27 mouse cellular contexts compared by ENCODE assay signal in the genomic region with DNA sequence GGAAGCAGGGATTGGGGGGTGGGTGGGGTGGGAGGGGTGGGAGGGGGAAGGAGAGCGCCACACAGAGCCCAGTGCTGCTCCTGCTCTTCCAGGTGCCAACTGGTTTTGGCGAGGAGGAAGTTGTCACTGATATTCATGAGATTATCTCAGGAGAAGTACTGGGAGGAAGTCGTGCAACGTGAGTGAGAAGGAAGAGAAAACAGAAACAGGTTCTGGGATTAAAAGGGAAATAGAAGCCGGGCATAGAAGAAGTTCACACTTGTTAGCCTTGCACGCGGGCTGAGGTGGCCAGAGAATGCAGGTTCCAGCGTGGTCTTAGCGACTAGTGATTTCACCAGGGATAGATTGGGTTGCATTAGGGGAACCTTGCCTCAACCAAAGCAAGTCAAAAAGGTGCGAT. TPM values are rescaled to one million over a fixed set of nuclear protein-coding genes. Genes with fewer than 3 reads are reported as not detected.
DNase-seq lines count a peak whose midpoint lies in the region; ATAC-seq lines count a peak whose summit lies in the region.
"Had no signal": no experiment of that assay in that cellular context is flagged by ENCODE, and none has a peak within 500 bp of the region (broad histone marks: within the 10 kb centered on the region; RNA-seq: fewer than 3 reads in every experiment).

No protein-coding gene starts in this region.

- H3K36me3 ChIP-seq in forebrain, embryonic 15.5 days, result no peaks in the 10 kb centered on the region
- H3K36me3 ChIP-seq in forebrain, embryonic 12.5 days (replicated peaks), result no peaks in the 10 kb centered on the region
- H3K36me3 ChIP-seq in neural tube, embryonic 14.5 days (ENCODE audit: control insufficient read depth, insufficient read depth, low read length), result no peaks in the 10 kb centered on the region
- H3K36me3 ChIP-seq: embryonic facial prominence, embryonic 15.5 days; G1E; heart, embryonic 12.5 days; heart, embryonic 15.5 days; hindbrain, embryonic 10.5 days; hindbrain, embryonic 13.5 days; intestine, embryonic 15.5 days had no signal

- no peak overlapping the region for H3K27ac ChIP-seq in forebrain, embryonic 15.5 days (replicated peaks)
- H3K27ac ChIP-seq in forebrain, embryonic 12.5 days, result no peak overlapping the region
- no peak overlapping the region for H3K27ac ChIP-seq in neural tube, embryonic 14.5 days (ENCODE audit: low read depth, low read length)
- H3K27ac ChIP-seq: embryonic facial prominence, embryonic 15.5 days; heart, embryonic 15.5 days; hindbrain, embryonic 10.5 days; hindbrain, embryonic 13.5 days; intestine, embryonic 15.5 days had no signal

- ATAC-seq in forebrain, embryonic 15.5 days (replicated peaks), result 0 out of 2 replicates have a peak, but pooled peaks have one; percentile 17
- no peak for ATAC-seq in forebrain, embryonic 12.5 days (ENCODE audit: low FRiP score)
- ATAC-seq in neural tube, embryonic 14.5 days (ENCODE audit: low read depth), result peak; percentile 55; the same call in 1 of the 2 replicates
- ATAC-seq in megakaryocyte progenitor cell, adult 5-6 weeks (replicated peaks; ENCODE audit: poor library complexity), result peak; percentile 88
- ATAC-seq: intestine, embryonic 15.5 days; Patski had no signal

- H3K4me2 ChIP-seq in forebrain, embryonic 15.5 days (replicated peaks), result no peak overlapping the region
- H3K4me2 ChIP-seq in forebrain, embryonic 12.5 days, result no peak overlapping the region
- no peak overlapping the region for H3K4me2 ChIP-seq in neural tube, embryonic 14.5 days (ENCODE audit: low read depth, low read length)
- H3K4me2 ChIP-seq: embryonic facial prominence, embryonic 15.5 days; heart, embryonic 12.5 days; heart, embryonic 15.5 days; hindbrain, embryonic 13.5 days; intestine, embryonic 15.5 days had no signal

- no peak for DNase-seq in neural tube, embryonic 10.5 days (ENCODE audit: extremely low spot score, low spot score)
- DNase-seq in retina, embryonic 14.5 days (ENCODE audit: low spot score), result no peak
- DNase-seq: adrenal gland, adult 2 months; adrenal gland, postnatal 14 days; B cell, adult 2 months; cerebellum, adult 11 months; cerebellum, adult 2 months; cerebellum, adult 9-11 months; cerebellum, postnatal 25 days; gastrocnemius, postnatal 10 days; gastrocnemius, postnatal 36 days; heart, adult 11 months; heart, postnatal 10 days; heart, postnatal 36 days had no signal

- H3K9ac ChIP-seq in forebrain, embryonic 15.5 days (replicated peaks), result no peak overlapping the region
- no peak overlapping the region for H3K9ac ChIP-seq in forebrain, embryonic 12.5 days
- H3K9ac ChIP-seq in neural tube, embryonic 14.5 days (replicated peaks; ENCODE audit: low read depth, low read length), result no peak overlapping the region
- H3K9ac ChIP-seq: embryonic facial prominence, embryonic 15.5 days; heart, embryonic 12.5 days; heart, embryonic 15.5 days; hindbrain, embryonic 13.5 days; intestine, embryonic 15.5 days had no signal

- H3K9me3 ChIP-seq in forebrain, embryonic 15.5 days, result no peaks in the 10 kb centered on the region
- no peaks in the 10 kb centered on the region for H3K9me3 ChIP-seq in forebrain, embryonic 12.5 days
- no peaks in the 10 kb centered on the region for H3K9me3 ChIP-seq in neural tube, embryonic 14.5 days (ENCODE audit: control insufficient read depth, low read length)
- H3K9me3 ChIP-seq: embryonic facial prominence, embryonic 15.5 days; G1E; heart, embryonic 12.5 days; heart, embryonic 15.5 days; hindbrain, embryonic 10.5 days; hindbrain, embryonic 13.5 days; intestine, embryonic 15.5 days had no signal

- WGBS in forebrain, embryonic 15.5 days, result 74% methylated on average over 10 of the region's 10 CpGs
- 82% methylated on average over 10 of the region's 10 CpGs for WGBS in forebrain, embryonic 12.5 days
- 77% methylated on average over 10 of the region's 10 CpGs for WGBS in neural tube, embryonic 14.5 days

- peaks cover 8% of the 10 kb centered on the region for H3K4me1 ChIP-seq in forebrain, embryonic 15.5 days
- H3K4me1 ChIP-seq in forebrain, embryonic 12.5 days, result no peaks in the 10 kb centered on the region
- peaks cover 5% of the 10 kb centered on the region for H3K4me1 ChIP-seq in neural tube, embryonic 14.5 days (ENCODE audit: control insufficient read depth, insufficient read depth, low read length)
- H3K4me1 ChIP-seq: heart, embryonic 12.5 days; heart, embryonic 15.5 days; hindbrain, embryonic 10.5 days; intestine, embryonic 15.5 days had no signal

- H3K27me3 ChIP-seq in forebrain, embryonic 15.5 days, result no peaks in the 10 kb centered on the region
- no peaks in the 10 kb centered on the region for H3K27me3 ChIP-seq in forebrain, embryonic 12.5 days
- H3K27me3 ChIP-seq in neural tube, embryonic 14.5 days (ENCODE audit: control insufficient read depth, insufficient read depth, low read length), result no peaks in the 10 kb centered on the region
- H3K27me3 ChIP-seq: CH12.LX; embryonic facial prominence, embryonic 15.5 days; heart, embryonic 12.5 days; heart, embryonic 15.5 days; hindbrain, embryonic 13.5 days; intestine, embryonic 15.5 days; Patski had no signal

- H3K4me3 ChIP-seq in forebrain, embryonic 15.5 days, result no peak overlapping the region
- H3K4me3 ChIP-seq in forebrain, embryonic 12.5 days (replicated peaks), result no peak overlapping the region
- H3K4me3 ChIP-seq in neural tube, embryonic 14.5 days (ENCODE audit: low read depth, low read length), result no peak overlapping the region
- H3K4me3 ChIP-seq: embryonic facial prominence, embryonic 15.5 days; heart, embryonic 12.5 days; heart, embryonic 15.5 days; hindbrain, embryonic 10.5 days; hindbrain, embryonic 13.5 days; intestine, embryonic 15.5 days had no signal

RNA-seq across cellular contexts. Expression of a gene that starts 49.3 kb away (rescaled TPM):
- 175 and 195 TPM in 2 replicates for polyA plus RNA-seq in forebrain, embryonic 15.5 days (2015; fragmentation: Nextera tagmentation; extraction: Ambion mirVana)
- 213 and 220 TPM in 2 replicates for polyA plus RNA-seq in forebrain, embryonic 12.5 days (2016; fragmentation: Nextera tagmentation; extraction: Ambion mirVana)
- polyA plus RNA-seq in neural tube, embryonic 14.5 days (2014; fragmentation: Nextera tagmentation; extraction: Ambion mirVana), result 130 and 135 TPM in 2 replicates
- total RNA-seq in megakaryocyte progenitor cell, adult 5-6 weeks (2015), result 16.6 and 19.7 TPM in 2 replicates
- total RNA-seq in megakaryocyte progenitor cell, adult 5-6 weeks (2017), result 18.3 and 18.7 TPM in 2 replicates
- polyA plus RNA-seq: G1E had no signal
